Mouse (Mus musculus) sigmoid colon, adult 10 weeks (tissue): ENCODE measurements around the gene Btbd35f28. TPM values are rescaled to one million over a fixed set of nuclear protein-coding genes. Genes with fewer than 3 reads are reported as not detected.

ENCODE experiments used
- polyA plus RNA-seq: library from polyadenylated mRNA; stranded (reverse); fragments of 350-450 nt; fragmentation: Illumina TruSeq; extraction: RNeasy Lipid Tissue Mini Kit (QIAGEN cat#74804); gene quantifications from one replicate; pipeline ENCODE4 v1.2.3, GENCODE M21; 2014; ENCODE audit warnings: low read depth, low replicate concordance

The Btbd35f28 gene
- not detected for polyA plus RNA-seq

DNA sequence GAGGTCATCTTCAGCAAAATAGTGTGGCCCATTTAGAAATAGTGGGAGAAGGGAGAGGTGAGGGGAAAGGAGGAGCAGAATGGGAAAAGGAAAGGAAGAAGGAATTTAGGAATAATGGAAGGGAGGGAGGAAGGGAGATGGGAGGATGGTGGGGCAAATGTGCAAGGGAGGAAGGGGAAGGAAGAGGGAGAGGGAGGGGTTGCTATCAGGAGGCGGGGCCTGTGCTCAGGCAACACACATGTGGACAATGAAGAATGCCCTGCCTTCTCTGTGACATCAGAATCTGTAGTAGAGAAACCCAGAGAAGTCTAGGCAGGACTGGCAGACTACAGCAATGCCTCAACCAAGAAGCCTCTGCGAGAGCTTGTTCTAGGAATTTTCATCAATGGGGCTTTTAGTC is at the start of gene Btbd35f28:
TSS of gene Btbd35f28 (plus strand) at position 301 of the 400 bp plus-strand sequence.

Other genes with a start within 250 kb of the Btbd35f28 start
- not detected for gene Btbd35f16, start 239.6 kb upstream of the Btbd35f28 start, polyA plus RNA-seq
- gene Btbd35f3, start 158.9 kb upstream of the Btbd35f28 start, polyA plus RNA-seq: not detected
- not detected for gene Btbd35f20, start 94.7 kb downstream of the Btbd35f28 start, polyA plus RNA-seq
- gene Btbd35f17, start 174.1 kb downstream of the Btbd35f28 start, polyA plus RNA-seq: not detected